Mouse (Mus musculus) spleen, adult 18-20 months (tissue): ENCODE measurements around the gene C130032M10Rik.
"Not testable (repeated sequence)": the region's sequence is repeated elsewhere in the genome, so short reads cannot be mapped to it uniquely, and the experiment has no call there.

Experiments used
- DNase-seq, 2 experiments: peaks; one replicate each; pipeline ENCODE4 v3.0.0; 2022; ENCODE audit warnings: mixed read lengths in 2 of 2

Gene C130032M10Rik

DNA sequence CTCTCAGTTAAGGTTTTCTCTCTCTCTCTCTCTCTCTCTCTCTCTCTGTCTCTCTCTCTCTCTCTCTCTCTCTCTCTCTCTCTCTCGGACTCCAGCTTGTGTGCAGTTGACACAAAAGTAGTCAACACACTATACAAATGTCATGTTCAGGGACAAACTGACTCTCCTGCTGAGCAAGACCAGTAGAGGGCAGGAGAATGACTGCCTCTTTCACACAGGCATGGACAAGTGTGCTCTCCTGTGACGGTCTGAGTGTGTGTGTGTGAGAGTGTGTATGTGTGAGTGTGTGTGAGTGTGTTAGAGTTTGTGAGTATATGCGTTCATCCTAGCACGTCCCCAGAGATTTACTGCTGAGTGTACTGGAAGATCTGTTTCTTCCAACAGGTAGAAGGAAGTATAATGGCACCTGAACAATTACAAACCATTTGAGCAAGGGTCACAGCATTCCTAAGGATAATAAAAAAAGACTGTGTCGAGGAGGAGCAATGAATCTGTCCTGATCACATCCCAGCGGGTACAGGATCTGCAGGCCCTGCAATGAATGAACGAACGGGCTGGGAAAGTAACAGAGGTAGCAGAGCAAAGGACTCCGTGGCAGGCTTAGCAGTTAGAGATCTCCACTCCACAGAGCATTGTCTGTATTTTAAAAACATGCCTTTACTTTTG lies 3.4 kb downstream of the C130032M10Rik start:
- no peak for DNase-seq

DNA sequence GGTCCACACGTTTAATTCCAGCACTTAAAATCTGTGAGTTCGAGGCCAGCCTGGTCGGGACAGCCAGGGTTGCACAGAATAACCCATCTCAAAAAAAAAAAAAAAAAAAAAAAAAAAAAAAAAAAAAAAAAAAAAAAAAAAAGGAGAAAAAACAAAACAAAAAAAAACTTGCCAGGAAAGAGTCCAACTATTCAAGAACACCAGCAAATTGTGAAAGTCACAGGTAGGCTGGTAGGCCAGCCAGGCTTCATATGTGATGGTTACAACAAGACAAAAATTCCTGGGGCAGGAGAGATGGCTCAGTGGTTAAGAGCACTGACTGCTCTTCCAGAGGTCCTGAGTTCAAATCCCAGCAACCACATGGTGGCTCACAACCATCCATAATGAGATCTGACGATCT lies 5.0 kb downstream of the C130032M10Rik start:
- not testable (repeated sequence) for DNase-seq

DNA sequence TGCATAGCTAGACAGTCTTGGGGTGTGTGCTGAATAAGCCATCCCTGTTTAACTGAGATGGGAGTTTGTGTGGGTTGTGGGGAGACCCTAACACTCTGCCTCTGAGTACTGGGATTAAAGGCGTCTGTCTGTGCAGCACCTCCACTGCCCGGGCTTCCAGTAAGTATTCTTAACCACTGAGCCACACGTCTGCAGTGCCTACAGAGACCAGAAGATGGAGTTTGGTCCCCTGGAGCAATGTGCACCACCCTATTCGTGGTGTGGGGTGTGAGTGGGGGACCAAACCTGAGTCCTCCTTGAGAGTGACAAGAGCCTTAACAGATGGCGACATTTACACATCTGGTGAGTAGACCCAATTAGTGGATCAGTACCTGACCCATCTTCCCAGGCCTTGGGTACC lies 6.5 kb downstream of the C130032M10Rik start:
- DNase-seq, result no peak

DNA sequence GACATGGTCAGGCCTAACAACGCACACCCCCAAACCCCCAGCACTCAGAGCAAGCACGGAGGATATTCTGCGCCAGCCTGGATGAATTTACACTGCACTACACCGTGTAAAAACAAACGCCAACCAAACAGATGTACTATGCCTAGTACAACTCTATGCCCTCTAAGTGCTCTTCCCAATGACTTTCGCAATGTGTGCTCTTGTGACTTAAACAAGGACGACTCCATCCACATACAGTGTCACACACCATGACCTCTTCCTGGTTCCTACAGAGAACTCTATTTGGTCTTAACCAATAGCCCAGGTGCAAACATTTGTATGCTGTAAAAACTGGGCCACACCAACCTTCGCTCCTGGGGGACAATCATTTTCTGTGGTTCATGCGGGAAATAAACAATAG lies 7.0 kb downstream of the C130032M10Rik start:
- DNase-seq, result no peak

DNA sequence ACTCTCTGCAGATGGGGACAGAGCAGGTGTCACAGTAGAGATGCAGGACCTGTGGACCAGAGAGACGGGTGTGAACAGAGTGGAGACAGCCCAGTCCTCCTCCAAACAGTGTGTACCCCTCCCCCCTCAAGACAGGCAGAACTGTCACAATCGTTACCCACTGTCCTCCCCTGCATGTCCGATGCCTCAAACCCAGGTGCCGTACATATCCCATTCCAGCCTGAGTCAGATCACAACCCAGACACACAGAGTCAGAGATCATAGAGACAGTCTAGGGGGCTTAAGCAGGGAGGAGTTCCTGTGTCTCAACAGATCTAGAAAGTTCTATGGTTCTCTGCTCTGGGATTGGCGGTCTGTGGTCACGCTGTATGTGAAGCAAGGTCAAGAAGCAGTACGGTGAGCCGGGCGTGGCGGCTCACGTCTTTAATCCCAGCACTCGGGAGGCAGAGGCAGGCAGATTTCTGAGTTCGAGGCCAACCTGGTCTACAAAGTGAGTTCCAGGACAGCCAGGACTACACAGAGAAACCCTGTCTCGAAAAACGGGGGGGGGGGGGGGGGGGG lies 9.7 kb downstream of the C130032M10Rik start:
- DNase-seq, result no peak

DNA sequence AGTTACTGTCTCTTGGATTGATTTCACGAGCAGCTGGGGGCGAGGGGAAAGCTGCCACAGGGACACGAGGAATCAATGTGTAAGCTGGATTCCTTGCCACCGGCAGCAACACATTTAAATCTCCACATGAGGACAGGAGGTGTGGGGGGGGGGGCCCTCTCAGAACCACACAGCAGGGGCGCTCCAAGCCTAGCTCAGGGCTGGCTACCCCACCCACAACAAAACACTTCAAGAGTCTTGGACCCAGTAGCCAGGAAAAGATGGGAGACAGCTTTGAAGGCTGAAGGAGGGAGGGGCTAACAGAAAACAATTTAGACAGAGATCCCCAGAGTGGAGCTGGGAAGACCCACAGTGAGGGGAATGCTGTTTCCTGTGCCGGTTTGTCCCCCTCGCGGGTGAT lies 10.4 kb downstream of the C130032M10Rik start:
- no peak for DNase-seq

DNA sequence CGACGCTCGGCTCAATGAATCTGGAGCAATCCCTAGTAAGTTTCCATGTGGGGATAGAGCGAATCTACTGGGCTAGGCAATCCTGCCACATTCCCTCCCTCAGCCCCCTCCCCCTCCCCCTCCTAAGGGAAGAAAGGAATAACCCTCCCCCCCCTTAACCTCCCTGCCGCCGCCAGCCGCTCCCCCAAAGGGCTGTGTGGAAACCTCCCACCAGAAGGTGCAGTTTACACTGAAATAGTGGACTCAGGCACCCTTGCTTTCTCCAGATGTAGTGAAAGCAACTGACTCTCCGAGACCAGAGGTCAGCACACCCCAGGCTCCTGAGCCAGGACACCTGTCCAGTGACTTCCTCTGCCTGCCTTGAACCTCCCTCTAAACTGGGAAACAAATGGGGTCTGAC lies 11.1 kb downstream of the C130032M10Rik start:
- no peak for DNase-seq

DNA sequence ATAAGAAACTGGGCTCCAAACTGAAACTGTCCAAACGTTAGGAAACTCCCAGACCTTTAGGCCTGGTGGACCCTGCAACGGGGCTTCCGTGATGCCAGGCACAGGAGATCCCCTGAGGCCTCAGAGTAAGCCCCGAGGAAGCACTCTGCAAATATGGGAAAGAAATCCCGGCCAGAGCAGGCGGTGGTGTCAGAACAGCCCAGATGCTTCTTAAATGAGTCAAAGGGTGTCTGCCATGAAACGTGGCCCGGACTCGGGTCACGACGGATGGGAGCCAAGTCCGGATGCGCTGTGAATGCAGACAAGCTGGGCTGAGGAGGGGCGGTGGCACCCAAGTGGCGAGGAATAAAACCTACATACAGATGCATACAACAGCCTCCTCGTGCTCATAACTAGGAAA lies 11.6 kb downstream of the C130032M10Rik start:
- peak in 1 of 2 experiments; percentile 12 for DNase-seq

DNA sequence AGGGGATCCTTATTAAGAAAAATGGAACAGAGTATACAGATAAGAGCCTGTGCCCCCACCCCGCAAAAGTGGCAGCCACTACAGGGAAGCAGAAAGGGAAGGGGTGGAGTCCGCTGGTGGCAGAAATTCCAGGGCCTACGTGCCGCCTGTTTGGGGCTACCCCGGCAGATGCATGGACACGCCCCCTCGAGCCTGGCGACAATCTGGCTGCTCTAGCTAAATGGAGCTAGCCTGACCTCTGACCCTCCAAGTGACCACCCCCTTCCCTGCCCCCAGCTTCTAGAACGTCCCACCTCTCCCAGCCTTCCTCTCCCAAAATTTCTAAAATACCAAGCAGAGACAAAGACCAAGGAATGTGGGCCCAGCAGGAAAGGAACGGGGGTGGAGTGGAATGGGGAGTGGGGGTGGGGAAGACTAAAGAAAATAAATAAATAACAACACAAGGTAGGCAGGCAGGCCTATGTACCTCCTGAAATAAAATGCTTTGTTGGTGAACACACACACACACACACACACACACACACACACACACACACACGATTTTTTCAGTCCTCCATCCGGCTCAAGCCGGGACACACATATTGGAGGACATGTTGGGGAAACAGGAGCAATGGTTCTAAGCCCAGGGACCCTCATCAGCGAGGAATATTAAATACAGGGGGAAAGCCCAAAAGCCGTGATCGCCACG lies 12.6 kb downstream of the C130032M10Rik start:
- no peak for DNase-seq

DNA sequence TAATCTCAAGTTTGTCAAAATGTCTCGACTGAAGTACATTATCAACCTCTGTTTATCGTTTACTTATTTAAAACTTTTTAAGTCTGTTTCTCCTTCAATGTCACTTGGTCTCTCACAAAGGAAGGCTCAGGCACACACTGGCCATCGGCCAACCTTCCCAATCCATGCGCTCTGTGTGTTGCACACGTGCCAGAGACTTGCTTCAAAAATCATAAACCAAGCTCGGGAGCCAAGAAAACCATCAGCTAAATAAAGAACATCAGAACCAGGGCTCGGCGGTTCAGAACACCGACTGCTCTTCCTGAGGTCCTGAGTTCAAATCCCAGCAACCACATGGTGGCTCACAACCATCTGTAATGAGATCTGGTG lies 13.2 kb downstream of the C130032M10Rik start:
- no peak for DNase-seq

DNA sequence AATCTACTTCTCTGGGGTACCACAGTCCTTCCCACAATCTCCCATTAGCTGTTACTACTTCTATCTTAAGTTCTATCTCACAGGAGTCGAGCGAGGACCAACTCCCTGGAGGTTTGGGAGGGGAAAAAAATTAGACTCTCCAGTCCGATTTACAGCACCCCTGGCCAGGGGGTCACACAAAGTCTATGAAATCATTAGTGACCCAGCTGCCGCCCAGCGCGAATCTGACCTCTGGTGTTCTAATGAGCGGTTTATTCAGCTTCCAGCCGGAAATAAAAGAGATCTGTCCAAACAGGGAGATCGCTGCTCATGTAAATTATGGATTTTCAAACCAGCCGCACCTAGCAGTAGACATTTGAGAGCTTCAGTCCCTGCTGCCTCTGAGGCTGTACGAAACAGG lies 15.8 kb downstream of the C130032M10Rik start:
- DNase-seq, result no peak

DNA sequence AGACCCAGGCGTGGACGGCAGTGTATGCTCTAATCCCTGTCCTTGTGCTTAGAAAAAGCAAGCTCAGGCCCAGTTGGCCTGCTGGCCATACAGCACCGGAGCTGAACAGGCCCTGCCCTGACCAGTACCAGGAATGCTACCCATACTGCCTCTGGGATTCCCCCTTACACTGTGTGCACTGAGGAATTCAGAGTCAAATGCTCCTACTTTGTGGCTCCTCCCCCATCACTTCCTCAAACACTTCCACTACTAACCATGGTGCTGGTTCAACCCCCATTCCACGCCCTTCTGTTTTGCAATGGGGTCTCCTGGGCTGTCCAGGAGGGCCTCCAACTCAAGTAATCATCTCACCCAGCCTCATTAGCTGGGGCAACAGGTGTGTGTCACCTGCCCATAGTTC lies 18.4 kb downstream of the C130032M10Rik start:
- no peak for DNase-seq

DNA sequence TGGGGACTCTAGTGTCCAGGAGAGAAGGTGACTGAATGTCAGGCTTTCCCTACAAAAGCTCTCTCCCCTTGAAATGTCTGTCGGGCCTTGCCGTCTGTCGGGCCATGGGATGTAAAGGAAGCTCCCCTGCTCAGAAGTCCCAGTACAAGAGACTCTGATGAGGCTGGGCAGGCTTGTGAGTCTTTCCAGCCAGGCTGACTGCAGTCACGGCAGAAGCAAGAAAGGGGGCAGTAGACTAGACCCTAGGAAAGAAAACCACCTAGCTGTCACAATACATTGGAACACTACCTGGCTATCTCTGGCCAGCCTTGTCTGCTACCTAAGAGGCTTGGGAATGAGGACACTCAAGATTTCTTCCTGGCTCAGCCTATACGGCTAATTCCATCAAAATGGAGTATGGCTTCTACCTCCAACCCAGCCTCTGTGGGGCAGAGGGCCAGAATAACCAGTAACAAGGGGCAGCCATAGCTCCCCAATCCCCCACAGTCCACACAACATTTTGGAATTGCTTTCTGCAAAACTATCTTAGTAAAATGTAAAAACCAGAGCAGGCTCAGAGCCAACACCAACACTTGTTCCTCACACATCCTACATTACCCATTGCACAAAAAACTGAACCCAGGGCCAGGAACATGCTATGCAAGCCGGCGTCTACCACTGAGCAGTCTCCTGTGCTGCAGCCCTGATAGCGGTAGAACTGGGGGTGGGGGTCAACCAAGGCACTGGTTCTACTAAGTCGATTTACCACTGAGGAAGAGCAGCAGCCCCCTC lies 19.4 kb downstream of the C130032M10Rik start:
- DNase-seq, result no peak

DNA sequence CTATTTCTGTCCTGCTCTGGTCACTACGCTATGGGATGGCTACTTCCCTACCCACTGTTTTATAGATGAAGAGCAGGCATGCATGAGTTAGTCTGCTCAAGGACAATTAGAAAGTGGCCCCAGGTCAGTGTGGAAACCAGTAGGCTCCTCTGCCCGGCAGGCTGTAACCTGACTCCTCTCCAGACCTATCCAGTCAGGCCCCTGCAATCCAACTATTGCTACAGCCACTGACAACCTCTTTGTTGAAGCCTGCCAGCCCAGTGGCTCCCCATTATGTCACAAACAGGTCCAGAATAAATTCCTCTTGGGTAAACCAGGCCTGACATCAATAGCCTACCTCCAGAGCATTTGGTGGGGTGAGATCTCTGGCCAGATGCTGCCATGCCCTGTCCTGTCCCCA lies 21.1 kb downstream of the C130032M10Rik start:
- DNase-seq, result no peak

DNA sequence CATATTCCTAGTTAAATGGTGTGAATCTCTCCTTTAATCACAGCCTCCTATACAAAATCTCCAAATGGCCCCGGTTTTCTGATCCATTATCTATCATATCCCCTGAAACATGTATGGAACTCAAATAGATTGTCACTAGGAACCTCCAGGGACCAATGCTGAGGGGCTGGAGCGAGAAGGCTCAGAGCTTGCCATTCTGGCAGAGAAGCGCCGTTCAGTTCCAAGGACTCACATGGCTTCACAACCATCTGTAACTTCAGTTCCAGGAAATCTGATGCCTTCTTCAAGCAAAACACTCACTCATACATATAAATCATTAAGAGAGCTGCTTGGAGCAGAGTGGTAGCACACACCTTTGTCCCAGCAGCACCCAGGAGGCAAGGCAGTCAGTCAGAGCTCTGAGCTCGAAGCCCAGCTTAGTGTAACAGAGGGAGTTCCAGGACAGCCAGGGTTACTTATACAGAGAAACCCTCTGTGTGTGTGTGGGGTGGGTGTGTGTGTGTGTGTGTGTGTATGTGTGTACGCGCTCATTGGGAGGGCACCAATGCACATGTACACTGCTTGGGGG lies 23.6 kb downstream of the C130032M10Rik start:
- DNase-seq, result no peak

DNA sequence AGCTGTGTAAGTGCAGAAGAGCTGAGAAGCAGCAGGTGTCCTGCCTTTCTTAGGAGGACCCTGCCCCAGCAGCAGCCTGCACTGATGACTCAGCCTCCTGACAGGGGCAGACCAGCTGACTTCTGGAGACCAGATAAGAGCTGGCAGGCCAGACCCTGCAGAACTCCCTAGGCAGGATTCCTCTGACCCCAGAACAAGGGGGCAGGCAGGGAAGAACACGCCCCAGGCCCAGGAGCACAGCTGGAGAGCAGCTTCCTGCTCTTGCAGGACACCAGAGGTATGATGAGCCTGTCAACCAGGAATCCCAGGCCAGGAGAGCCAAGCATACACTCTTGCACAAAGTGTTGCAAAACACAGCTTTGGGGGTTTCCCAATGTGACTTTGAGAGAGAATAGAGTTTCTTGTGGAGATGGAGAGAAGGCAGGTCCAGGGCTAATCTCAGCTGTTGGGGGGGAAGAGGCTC lies 25.8 kb downstream of the C130032M10Rik start:
- no peak for DNase-seq

DNA sequence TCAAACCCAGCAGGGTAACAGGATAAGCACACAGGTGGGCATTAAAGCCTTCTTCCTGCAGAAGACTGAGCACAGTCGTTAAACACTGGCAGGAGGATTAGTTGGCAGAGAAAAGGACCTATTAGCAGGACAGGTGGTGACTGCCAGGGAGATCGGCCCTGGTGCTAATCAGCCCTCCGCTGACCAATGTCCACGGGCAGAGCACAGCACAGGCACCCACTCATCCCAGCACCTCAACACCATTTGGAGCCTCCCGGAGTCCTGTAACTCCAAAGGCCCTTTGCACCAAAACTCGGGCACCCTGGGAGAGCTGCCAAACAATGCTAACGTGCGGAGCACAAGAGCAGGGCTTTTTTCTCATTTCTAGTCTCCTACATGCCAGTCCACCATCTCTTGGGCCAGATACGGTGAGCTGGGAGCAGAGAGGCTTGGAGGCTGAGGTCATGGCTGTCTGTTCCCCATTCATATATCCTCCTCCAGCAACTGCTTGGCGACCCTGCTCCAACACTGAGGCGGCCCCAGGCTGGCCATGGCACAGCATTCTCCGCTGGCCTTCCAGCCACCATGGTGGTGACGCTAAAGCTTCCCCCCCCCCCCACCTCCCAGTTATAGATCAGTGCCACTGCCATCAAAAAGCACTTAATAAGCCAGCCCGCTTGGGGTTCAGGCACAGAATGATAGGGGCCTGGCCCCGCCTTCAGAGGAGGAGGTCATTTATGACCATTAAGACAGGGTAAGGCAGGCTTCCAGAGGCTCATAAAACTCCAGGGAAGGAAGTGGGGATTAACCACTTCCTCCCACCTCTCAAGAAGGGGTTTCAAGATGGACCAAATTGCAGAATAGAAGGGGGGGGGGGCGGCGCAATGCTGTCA lies 28.6 kb downstream of the C130032M10Rik start:
- no peak for DNase-seq

DNA sequence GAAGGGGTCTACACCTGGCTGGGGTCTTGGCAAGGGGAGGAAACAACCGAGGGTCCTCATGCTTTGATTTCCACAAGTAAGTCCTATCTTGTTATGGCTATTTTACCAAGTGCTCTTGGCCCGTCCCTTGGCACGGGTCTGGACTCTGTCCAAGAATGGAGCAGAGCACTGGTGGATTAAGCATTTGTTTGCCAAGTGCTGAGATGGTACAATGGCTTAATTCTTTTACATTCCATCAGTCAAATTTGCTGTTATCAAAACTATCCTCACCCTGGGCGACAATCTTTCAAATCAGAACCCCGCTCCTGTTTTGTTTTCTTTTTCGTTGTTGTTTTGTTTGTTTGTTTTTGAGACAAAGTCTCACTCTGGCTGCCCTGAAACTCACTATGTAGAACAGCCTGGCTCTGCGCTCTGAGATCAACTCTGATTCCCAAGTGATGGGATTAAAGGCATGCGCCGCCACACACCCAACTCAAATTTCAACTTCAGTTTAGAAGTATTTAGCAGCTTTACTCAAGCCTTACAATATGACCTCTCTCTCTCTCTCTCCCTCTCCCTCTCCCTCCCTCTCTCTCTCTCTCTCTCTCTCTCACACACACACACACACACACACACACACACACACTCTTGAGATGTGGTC lies 29.4 kb downstream of the C130032M10Rik start:
- DNase-seq, result no peak

DNA sequence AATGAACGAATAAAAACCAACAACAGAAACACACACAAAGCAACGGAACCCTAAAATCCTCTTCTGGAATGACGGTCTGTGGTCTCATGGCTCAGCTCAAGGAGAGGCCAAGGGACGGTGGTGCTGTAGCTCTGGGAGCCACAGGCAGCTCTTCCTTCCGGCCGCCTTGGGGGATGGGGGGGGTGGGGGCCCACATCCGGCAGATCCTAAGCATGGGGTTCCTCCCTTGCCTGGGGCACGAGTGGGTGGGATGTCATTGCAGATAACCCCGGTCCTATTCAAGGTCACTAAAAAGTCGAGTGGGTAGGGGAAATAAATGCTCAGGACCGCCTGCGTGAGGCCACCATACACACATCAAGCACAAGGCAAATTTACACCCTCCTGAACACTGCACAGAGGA lies 31.3 kb downstream of the C130032M10Rik start:
- DNase-seq, result no peak

DNA sequence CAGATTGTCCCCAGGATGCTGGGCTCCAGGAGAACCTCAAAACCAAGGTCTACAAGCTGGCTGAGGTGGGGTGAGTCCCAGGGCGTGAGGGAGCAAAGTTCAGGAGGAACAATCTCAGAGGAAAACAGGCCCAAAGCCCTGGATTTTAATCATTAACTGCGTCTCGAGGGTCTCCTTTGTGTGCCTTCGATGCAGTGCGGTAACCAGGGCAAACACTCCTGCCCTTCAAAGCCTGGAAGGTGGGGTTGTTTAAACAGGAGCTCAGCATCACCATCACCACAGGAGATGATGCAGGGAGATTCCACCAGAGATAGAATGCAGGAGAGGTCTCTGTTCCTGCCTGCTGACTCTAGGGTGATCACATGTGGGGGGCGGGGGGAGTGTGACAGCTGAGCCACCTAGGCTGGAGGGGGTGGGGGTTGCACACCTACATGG lies 32.2 kb downstream of the C130032M10Rik start:
- DNase-seq, result no peak

DNA sequence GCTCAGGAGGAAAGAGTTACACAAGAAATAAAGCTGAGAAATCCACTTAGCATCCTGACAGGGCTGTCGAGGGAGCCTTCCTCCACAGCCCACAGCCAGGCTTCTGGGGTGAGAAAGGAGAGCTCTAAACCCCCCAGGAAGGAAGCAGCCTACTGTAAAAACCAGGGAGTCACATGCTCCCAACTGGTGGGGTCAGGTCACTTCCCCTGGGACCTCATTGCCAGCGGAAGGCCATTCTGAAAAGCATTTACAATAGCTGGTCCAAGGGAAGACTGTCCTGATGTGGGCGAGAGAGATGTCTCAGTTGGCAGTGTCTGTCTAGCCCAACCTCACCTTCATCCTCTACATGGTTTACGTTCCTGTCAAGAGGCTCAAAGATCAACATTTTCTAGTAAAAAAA lies 33.0 kb downstream of the C130032M10Rik start:
- DNase-seq, result no peak

DNA sequence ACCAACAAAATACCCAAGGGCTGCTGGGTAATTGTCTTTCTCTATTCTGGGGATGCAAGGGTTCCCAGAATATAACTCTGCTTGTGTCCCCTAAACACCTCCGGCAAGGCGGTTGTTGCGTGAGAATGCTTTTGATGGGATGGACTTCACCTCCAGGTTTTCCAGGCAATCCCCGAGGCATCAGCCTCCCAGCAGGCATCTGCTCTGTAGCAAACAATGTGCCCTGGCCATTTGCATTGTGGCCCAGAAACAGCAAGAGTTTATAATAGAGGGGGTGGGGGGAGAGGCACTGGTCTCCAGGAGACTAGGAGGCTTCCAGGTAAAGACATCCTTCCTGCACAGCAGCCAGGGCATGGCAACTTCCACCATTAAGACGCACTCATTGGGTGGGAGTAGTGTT lies 33.6 kb downstream of the C130032M10Rik start:
- no peak for DNase-seq
